In the genomic region with DNA sequence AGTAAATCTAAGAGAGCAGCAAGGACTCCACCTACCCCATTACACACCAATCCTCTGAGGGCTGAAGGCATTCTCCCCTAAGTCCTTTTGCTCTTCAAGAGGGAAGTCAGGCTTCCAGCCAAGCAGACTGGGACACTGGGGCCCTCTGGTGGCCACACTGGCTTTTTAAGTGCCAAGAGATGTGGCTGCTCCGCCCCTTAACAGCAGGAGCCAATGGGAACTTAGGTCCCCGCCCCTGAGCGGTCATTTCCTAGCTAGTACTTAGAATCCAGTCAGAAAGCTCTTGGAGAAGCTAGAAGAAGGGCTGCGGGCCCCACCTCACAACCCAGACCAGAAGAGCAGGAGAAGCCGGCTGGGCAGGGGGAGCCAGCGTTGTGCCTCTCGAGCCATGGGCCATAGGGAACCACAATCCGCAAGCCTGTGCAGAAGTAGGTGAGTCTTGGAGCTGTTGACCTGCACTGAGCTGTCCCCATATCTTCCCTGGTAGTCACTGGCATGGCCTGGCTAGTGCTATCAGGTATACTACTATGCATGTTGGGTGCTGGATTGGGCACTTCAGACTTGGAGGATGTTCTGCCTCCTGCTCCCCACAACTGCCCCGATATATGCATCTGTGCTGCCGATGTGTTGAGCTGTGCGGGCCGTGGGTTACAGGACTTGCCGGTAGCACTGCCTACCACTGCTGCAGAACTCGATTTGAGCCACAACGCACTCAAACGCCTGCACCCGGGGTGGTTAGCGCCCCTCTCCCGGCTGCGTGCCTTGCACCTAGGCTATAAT, we compare ENCODE assay signal across 8 mouse cellular contexts. TPM values are rescaled to one million over a fixed set of nuclear protein-coding genes. Genes with fewer than 3 reads are reported as not detected.
DNase-seq lines count a peak whose midpoint lies in the region; ATAC-seq and TF ChIP-seq lines count a peak whose summit lies in the region.

Gene Amigo3, plus strand, starts transcription at position 275 of the 780 bp plus-strand sequence.

- H3K9ac ChIP-seq in ES-E14 (ENCODE audit: insufficient read depth, low read depth, low read length, poor library complexity, severe bottlenecking) = no peak within 1 kb of the TSS; the same call in 1 of the 2 replicates
- H3K9ac ChIP-seq in forebrain, embryonic 15.5 days (replicated peaks) = no peak within 1 kb of the TSS

- peak within 1 kb of the TSS; percentile 12 to 58; a peak in 3 of 4 replicates for H3K4me3 ChIP-seq in ES-E14 (ENCODE audit: insufficient read depth in 1 of 2, low read depth in 1 of 2, low read length in 2 of 2, poor library complexity in 1 of 2, severe bottlenecking in 1 of 2)
- no peak within 1 kb of the TSS for H3K4me3 ChIP-seq in forebrain, embryonic 15.5 days
- no peak within 1 kb of the TSS for H3K4me3 ChIP-seq in lung, adult 2 months (replicated peaks; ENCODE audit: extremely low read depth, low read depth, low read length)

- peak within 1 kb of the TSS; percentile 21; the same call in 1 of the 2 replicates for H3K4me2 ChIP-seq in forebrain, embryonic 15.5 days (replicated peaks)

- no peaks in the 10 kb centered on the region for H3K9me3 ChIP-seq in ES-E14 (ENCODE audit: control insufficient read depth, insufficient read depth, low read depth, low read length)
- no peaks in the 10 kb centered on the region for H3K9me3 ChIP-seq in forebrain, embryonic 15.5 days

- peak; percentile 38; the same call in 1 of the 2 replicates for TF ChIP-seq POLR2A in lung, adult 2 months (IDR thresholded peaks at IDR 0.05; ENCODE audit: borderline replicate concordance, extremely low read depth, low read depth, low read length)

- H3K27me3 ChIP-seq in forebrain, embryonic 15.5 days = no peaks in the 10 kb centered on the region

- 0 out of 2 replicates have a peak, but pooled peaks have one; percentile 17 for ATAC-seq in forebrain, embryonic 15.5 days (replicated peaks)
- ATAC-seq in neutrophil, adult 5-6 weeks (ENCODE audit: extremely low read depth, insufficient number of reproducible peaks, low FRiP score, poor library complexity, severe bottlenecking) = peak; percentile 74

- intact Hi-C loops in heart, postnatal 25 days (cut with DNase I) = loop anchor here (1.0 to 5.0 kb wide), 3 partner anchors 51 to 151 kb away; partner anchors contain the start of gene Ip6k1

- peaks cover 0 to 14% of the 10 kb centered on the region in 2 experiments; a peak in 3 of 4 replicates for H3K4me1 ChIP-seq in ES-E14 (ENCODE audit: control insufficient read depth in 2 of 2, insufficient read depth in 2 of 2, low read length in 2 of 2, poor library complexity in 1 of 2)
- peaks cover 26% of the 10 kb centered on the region for H3K4me1 ChIP-seq in forebrain, embryonic 15.5 days
- peaks cover 9% of the 10 kb centered on the region for H3K4me1 ChIP-seq in lung, adult 2 months (ENCODE audit: control insufficient read depth, insufficient read depth, low read length)

- peak; percentile 96 for DNase-seq in ES-E14 (ENCODE audit: low read depth, low spot score)
- DNase-seq in cerebellum, adult 11-12 months = peak; percentile 92
- DNase-seq in heart, postnatal 25 days (ENCODE audit: low spot score) = peak; percentile 92
- peak; percentile 93 to 99 for DNase-seq in layer of hippocampus, adult 18-20 months (ENCODE audit: low spot score in 2 of 2)
- DNase-seq in lung, adult 2 months = peak; percentile 97
- peak; percentile 87 to 90 for DNase-seq in thymus, adult 18-20 months

- peaks cover 21% of the 10 kb centered on the region; the same call in 1 of the 2 replicates for H3K36me3 ChIP-seq in ES-E14 (ENCODE audit: control insufficient read depth, insufficient read depth, low read length, poor library complexity, severe bottlenecking)
- H3K36me3 ChIP-seq in forebrain, embryonic 15.5 days = peaks cover 32% of the 10 kb centered on the region

- no peak within 1 kb of the TSS for H3K27ac ChIP-seq in ES-E14 (ENCODE audit: insufficient read depth, low read depth, low read length, poor library complexity, severe bottlenecking)
- no peak within 1 kb of the TSS for H3K27ac ChIP-seq in forebrain, embryonic 15.5 days (replicated peaks)

- in situ Hi-C loops in ES-E14 (cut with MboI; ENCODE audit: low sequenced_read_pairs in 2 of 2, unreplicated experiment in 2 of 2) = no loop called here

- 58% methylated on average over 20 of the region's 20 CpGs for WGBS in forebrain, embryonic 15.5 days
- 51% methylated on average over 20 of the region's 20 CpGs for WGBS in lung, adult 2 months

- TF ChIP-seq CTCF in lung, adult 2 months (IDR thresholded peaks at IDR 0.05; ENCODE audit: insufficient read depth, low read length) = peak; percentile 85

TF ChIP-seq in ES-E14, 5 proteins besides CTCF, POLR2A, EP300 and RAD21:
- TF ChIP-seq ZC3H11A (IDR thresholded peaks at IDR 0.05; ENCODE audit: borderline replicate concordance, low read depth, low read length) = peak; percentile 47; the same call in 1 of the 2 replicates
- no peak for TF ChIP-seq CHD2 (IDR thresholded peaks at IDR 0.05; ENCODE audit: low read depth, low read length)
- no peak for TF ChIP-seq HCFC1 (IDR thresholded peaks at IDR 0.05; ENCODE audit: borderline replicate concordance, insufficient read depth, low read length)
- TF ChIP-seq ZNF384 (IDR thresholded peaks at IDR 0.05; ENCODE audit: low read depth, low read length) = no peak

RNA-seq across cellular contexts. Expression of gene Amigo3, which starts in this region (rescaled TPM):
- 2.7 and 3.8 TPM in 2 replicates for total RNA-seq in ES-E14 (2012; rRNA removed)
- 3.2 and 3.4 TPM in 2 replicates for polyA plus RNA-seq in forebrain, embryonic 15.5 days (2015; fragmentation: Nextera tagmentation; extraction: Ambion mirVana)
- total RNA-seq in heart, postnatal 25 days (2021) = 1 to 10 TPM; 1.8 TPM
- total RNA-seq in layer of hippocampus, adult 18-20 months (2021) = 1 to 10 TPM; 2.3 to 2.5 TPM
- polyA plus RNA-seq in lung, adult 2 months (2012; rRNA removed) = 2.3 and 3.2 TPM in 2 replicates
- total RNA-seq in neutrophil, adult 5-6 weeks (2017) = 3.6 and 4.5 TPM in 2 replicates

Comparison
In these comparisons a context has a peak if more than half of its experiments do, and no peak if none do; other contexts are left out.
1. H3K4me3 ChIP-seq: peak in ES-E14 (2 of 2); none in forebrain, embryonic 15.5 days (single experiment) and lung, adult 2 months (single experiment).
2. Peak in every context shown above with its lines, with median percentiles within 50 percentile points of each other: DNase-seq.